Mouse (Mus musculus): ENCODE data around the gene Rtkn2.

The Rtkn2 gene

GRCm38 (mm10) chr10:67979401-67980157, at the start of gene Rtkn2:
Rtkn2 (plus strand) TSS chr10:67979570.
- in situ Hi-C loops (cut with MseI, MboI) = loop anchor here in 1 of 2 experiments (5.0 kb wide), 1 partner anchor 107 kb away; no protein-coding TSS in a partner anchor

GRCm38 (mm10) chr10:67931328-67931727, 48.0 kb upstream of the Rtkn2 start:
- in situ Hi-C loops (cut with MseI, MboI) = no loop called here

- in situ Hi-C loops (cut with MseI, MboI) = no loop called here
Observed at GRCm38 (mm10) chr10:67932780-67933179, 46.6 kb upstream of the Rtkn2 start.

- in situ Hi-C loops (cut with MseI, MboI) = no loop called here
Observed at GRCm38 (mm10) chr10:67936944-67937343, 42.4 kb upstream of the Rtkn2 start.

GRCm38 (mm10) chr10:67937775-67938174, 41.6 kb upstream of the Rtkn2 start:
- in situ Hi-C loops (cut with MseI, MboI) = no loop called here

GRCm38 (mm10) chr10:67939546-67939945, 39.8 kb upstream of the Rtkn2 start:
- in situ Hi-C loops (cut with MseI, MboI) = no loop called here

GRCm38 (mm10) chr10:67943513-67943912, 35.9 kb upstream of the Rtkn2 start:
- in situ Hi-C loops (cut with MseI, MboI) = no loop called here

- in situ Hi-C loops (cut with MseI, MboI) = no loop called here
Observed at GRCm38 (mm10) chr10:67950059-67950748, 29.2 kb upstream of the Rtkn2 start.

GRCm38 (mm10) chr10:67951690-67952089, 27.7 kb upstream of the Rtkn2 start:
- in situ Hi-C loops (cut with MseI, MboI) = no loop called here

- in situ Hi-C loops (cut with MseI, MboI) = no loop called here
Observed at GRCm38 (mm10) chr10:67955982-67956381, 23.4 kb upstream of the Rtkn2 start.

- in situ Hi-C loops (cut with MseI, MboI) = no loop called here
Observed at GRCm38 (mm10) chr10:67959982-67960381, 19.4 kb upstream of the Rtkn2 start.

GRCm38 (mm10) chr10:67962496-67962895, 16.9 kb upstream of the Rtkn2 start:
- in situ Hi-C loops (cut with MseI, MboI) = no loop called here

GRCm38 (mm10) chr10:67964060-67964459, 15.3 kb upstream of the Rtkn2 start:
- in situ Hi-C loops (cut with MseI, MboI) = no loop called here

GRCm38 (mm10) chr10:67965251-67965986, 14.0 kb upstream of the Rtkn2 start:
- in situ Hi-C loops (cut with MseI, MboI) = no loop called here

GRCm38 (mm10) chr10:67966102-67966501, 13.3 kb upstream of the Rtkn2 start:
- in situ Hi-C loops (cut with MseI, MboI) = no loop called here

- in situ Hi-C loops (cut with MseI, MboI) = no loop called here
Observed at GRCm38 (mm10) chr10:67966983-67967382, 12.4 kb upstream of the Rtkn2 start.

GRCm38 (mm10) chr10:67971166-67971796, 8.1 kb upstream of the Rtkn2 start:
- in situ Hi-C loops (cut with MseI, MboI) = no loop called here

- in situ Hi-C loops (cut with MseI, MboI) = no loop called here
Observed at GRCm38 (mm10) chr10:67977271-67977670, 2.1 kb upstream of the Rtkn2 start.

- in situ Hi-C loops (cut with MseI, MboI) = loop anchor here in 1 of 2 experiments (5.0 kb wide), 1 partner anchor 111 kb away; no protein-coding TSS in a partner anchor
Observed at GRCm38 (mm10) chr10:67983776-67984175, 4.4 kb downstream of the Rtkn2 start.

- in situ Hi-C loops (cut with MseI, MboI) = loop anchor here in 1 of 2 experiments (5.0 kb wide), 1 partner anchor 112 kb away; no protein-coding TSS in a partner anchor
Observed at GRCm38 (mm10) chr10:67984271-67984943, 5.0 kb downstream of the Rtkn2 start.

GRCm38 (mm10) chr10:67985100-67985499, 5.7 kb downstream of the Rtkn2 start:
- in situ Hi-C loops (cut with MseI, MboI) = loop anchor here in 1 of 2 experiments (5.0 kb wide), 1 partner anchor 123 kb away; no protein-coding TSS in a partner anchor

All from mouse trophoblast stem cell (cell line).